Mouse (Mus musculus) liver, embryonic 14.5 days (tissue): ENCODE measurements around the gene Setd6.

Experiments used
- CTCF ChIP-seq: IDR thresholded peaks from 2 replicates; pipeline ENCODE4 v1.5.1; 2016; ENCODE audit warnings: antibody characterized with exemption, low read depth, control low read depth
- EP300 ChIP-seq: IDR thresholded peaks from 2 replicates; pipeline ENCODE4 v1.6.1; 2016; ENCODE audit warnings: antibody characterized with exemption, low read depth

GRCm38 (mm10) chr8:95703461-95704260 is 12.0 kb upstream of the Setd6 start:
- TF ChIP-seq CTCF (no peak), EP300 (no peak)
